Mouse (Mus musculus): Measurements from ENCODE around the gene Slc35f3. TPM values are rescaled to one million over a fixed set of nuclear protein-coding genes. Genes with fewer than 3 reads are reported as not detected.
A peak's percentile ranks its signal among the peaks of the same experiment; 100 is the strongest.

Slc35f3 gene
- total and polyA plus RNA-seq, 2 experiments from 2014 or later = 6.1 to 6.5 TPM

GRCm38 (mm10) chr8:126297284-126297845, 993 bp upstream of the Slc35f3 start:
- DNase-seq (ENCODE audit: low spot score) = peak; percentile 78
- no peaks in the 10 kb centered on the region for H3K36me3 ChIP-seq (ENCODE audit: insufficient read depth, low read length)
- no peak overlapping the region for H3K27ac ChIP-seq
- ATAC-seq = peak; percentile 33
- H3K9ac ChIP-seq (replicated peaks; ENCODE audit: low read length) = no peak overlapping the region
- no peaks in the 10 kb centered on the region for H3K27me3 ChIP-seq (ENCODE audit: insufficient read depth, low read length)
- H3K9me3 ChIP-seq (ENCODE audit: low read length) = no peaks in the 10 kb centered on the region
- no peak overlapping the region for H3K4me3 ChIP-seq (ENCODE audit: low read length)
- TF ChIP-seq CTCF (IDR thresholded peaks at IDR 0.05; ENCODE audit: low read depth) = peak; percentile 76
- H3K4me2 ChIP-seq (ENCODE audit: low read depth, low read length) = no peak overlapping the region
- 0 out of 2 replicates have a peak, but pooled peaks cover 6% of the 10 kb centered on the region for H3K4me1 ChIP-seq (ENCODE audit: insufficient read depth, low read length)
- WGBS = 43% methylated on average over 1 of the region's 1 CpGs

- no peak for DNase-seq (ENCODE audit: low spot score)
- WGBS = 29% methylated on average over 7 of the region's 7 CpGs
- peak; percentile 11; the same call in 1 of the 2 replicates for ATAC-seq
- no peak for TF ChIP-seq CTCF (IDR thresholded peaks at IDR 0.05; ENCODE audit: low read depth)
- peak overlapping the region; percentile 54 for H3K4me3 ChIP-seq (ENCODE audit: low read length)
- no peaks in the 10 kb centered on the region for H3K27me3 ChIP-seq (ENCODE audit: insufficient read depth, low read length)
- no peaks in the 10 kb centered on the region for H3K9me3 ChIP-seq (ENCODE audit: low read length)
- H3K4me1 ChIP-seq (ENCODE audit: insufficient read depth, low read length) = 0 out of 2 replicates have a peak, but pooled peaks cover 6% of the 10 kb centered on the region
- H3K4me2 ChIP-seq (ENCODE audit: low read depth, low read length) = peak overlapping the region; percentile 82
- no peaks in the 10 kb centered on the region for H3K36me3 ChIP-seq (ENCODE audit: insufficient read depth, low read length)
- peak overlapping the region; percentile 70; the same call in 1 of the 2 replicates for H3K9ac ChIP-seq (replicated peaks; ENCODE audit: low read length)
- no peak overlapping the region for H3K27ac ChIP-seq
Observed at GRCm38 (mm10) chr8:126299333-126299732, 975 bp downstream of the Slc35f3 start.

- Histone ChIP-seq H3K4me1 (ENCODE audit: insufficient read depth, low read length) (0 out of 2 replicates have a peak, but pooled peaks cover 6% of the 10 kb centered on the region), H3K9ac (replicated peaks; ENCODE audit: low read length) (no peak overlapping the region), H3K9me3 (ENCODE audit: low read length) (no peaks in the 10 kb centered on the region), H3K27ac (no peak overlapping the region), H3K36me3 (ENCODE audit: insufficient read depth, low read length) (no peaks in the 10 kb centered on the region), H3K4me3 (ENCODE audit: low read length) (no peak overlapping the region), H3K27me3 (ENCODE audit: insufficient read depth, low read length) (no peaks in the 10 kb centered on the region), H3K4me2 (ENCODE audit: low read depth, low read length) (peak overlapping the region; percentile 82; the same call in 1 of the 2 replicates)
- no peak for ATAC-seq
- no peak for TF ChIP-seq CTCF (IDR thresholded peaks at IDR 0.05; ENCODE audit: low read depth)
- 81% methylated on average over 5 of the region's 5 CpGs for WGBS
- no peak for DNase-seq (ENCODE audit: low spot score)
Observed at GRCm38 (mm10) chr8:126300350-126300749, 2.0 kb downstream of the Slc35f3 start.

GRCm38 (mm10) chr8:126301580-126301979, 3.2 kb downstream of the Slc35f3 start:
- no peak overlapping the region for H3K27ac ChIP-seq
- no peaks in the 10 kb centered on the region for H3K27me3 ChIP-seq (ENCODE audit: insufficient read depth, low read length)
- WGBS = 55% methylated on average over 6 of the region's 6 CpGs

GRCm38 (mm10) chr8:126307164-126307563, 8.8 kb downstream of the Slc35f3 start:
- Histone ChIP-seq H3K36me3 (ENCODE audit: insufficient read depth, low read length) (no peaks in the 10 kb centered on the region), H3K4me3 (ENCODE audit: low read length) (no peak overlapping the region), H3K27ac (0 out of 2 replicates have a peak overlapping the region, but pooled peaks have one; percentile 70), H3K27me3 (ENCODE audit: insufficient read depth, low read length) (no peaks in the 10 kb centered on the region), H3K9me3 (ENCODE audit: low read length) (no peaks in the 10 kb centered on the region), H3K4me2 (ENCODE audit: low read depth, low read length) (no peak overlapping the region), H3K9ac (replicated peaks; ENCODE audit: low read length) (no peak overlapping the region), H3K4me1 (ENCODE audit: insufficient read depth, low read length) (peaks cover 7% of the 10 kb centered on the region; the same call in 1 of the 2 replicates)
- no peak for TF ChIP-seq CTCF (IDR thresholded peaks at IDR 0.05; ENCODE audit: low read depth)
- WGBS = 71% methylated on average over 9 of the region's 9 CpGs
- ATAC-seq (no peak), DNase-seq (ENCODE audit: low spot score) (no peak)

More at GRCm38 (mm10) chr8:126301580-126301979, 3.2 kb downstream of the Slc35f3 start:
- H3K4me1 ChIP-seq (ENCODE audit: insufficient read depth, low read length) = 0 out of 2 replicates have a peak, but pooled peaks cover 6% of the 10 kb centered on the region
- H3K4me3 ChIP-seq (ENCODE audit: low read length) = no peak overlapping the region
- DNase-seq (ENCODE audit: low spot score) = no peak
- no peak for TF ChIP-seq CTCF (IDR thresholded peaks at IDR 0.05; ENCODE audit: low read depth)
- no peaks in the 10 kb centered on the region for H3K36me3 ChIP-seq (ENCODE audit: insufficient read depth, low read length)
- no peak overlapping the region for H3K9ac ChIP-seq (replicated peaks; ENCODE audit: low read length)
- no peaks in the 10 kb centered on the region for H3K9me3 ChIP-seq (ENCODE audit: low read length)
- H3K4me2 ChIP-seq (ENCODE audit: low read depth, low read length) = no peak overlapping the region
- ATAC-seq = no peak

- no peak overlapping the region for H3K9ac ChIP-seq (replicated peaks; ENCODE audit: low read length)
- DNase-seq (ENCODE audit: low spot score) (peak; percentile 91), ATAC-seq (peak; percentile 91)
- no peak overlapping the region for H3K4me2 ChIP-seq (ENCODE audit: low read depth, low read length)
- peaks cover 7% of the 10 kb centered on the region; the same call in 1 of the 2 replicates for H3K4me1 ChIP-seq (ENCODE audit: insufficient read depth, low read length)
- H3K27ac ChIP-seq = peak overlapping the region; percentile 70
- peak; percentile 17; the same call in 1 of the 2 replicates for TF ChIP-seq CTCF (IDR thresholded peaks at IDR 0.05; ENCODE audit: low read depth)
- H3K4me3 ChIP-seq (ENCODE audit: low read length) = no peak overlapping the region
- 17% methylated on average over 1 of the region's 1 CpGs for WGBS
- H3K9me3 ChIP-seq (ENCODE audit: low read length) = no peaks in the 10 kb centered on the region
- no peaks in the 10 kb centered on the region for H3K27me3 ChIP-seq (ENCODE audit: insufficient read depth, low read length)
- no peaks in the 10 kb centered on the region for H3K36me3 ChIP-seq (ENCODE audit: insufficient read depth, low read length)
Observed at GRCm38 (mm10) chr8:126309015-126309414, 10.7 kb downstream of the Slc35f3 start.

- H3K27ac ChIP-seq = no peak overlapping the region
- no peaks in the 10 kb centered on the region for H3K9me3 ChIP-seq (ENCODE audit: low read length)
- H3K4me1 ChIP-seq (ENCODE audit: insufficient read depth, low read length) = no peaks in the 10 kb centered on the region
- H3K9ac ChIP-seq (replicated peaks; ENCODE audit: low read length) = no peak overlapping the region
- no peaks in the 10 kb centered on the region for H3K36me3 ChIP-seq (ENCODE audit: insufficient read depth, low read length)
- 52% methylated on average over 2 of the region's 2 CpGs for WGBS
- H3K27me3 ChIP-seq (ENCODE audit: insufficient read depth, low read length) = no peaks in the 10 kb centered on the region
- ATAC-seq (no peak), DNase-seq (ENCODE audit: low spot score) (no peak)
- no peak overlapping the region for H3K4me2 ChIP-seq (ENCODE audit: low read depth, low read length)
- TF ChIP-seq CTCF (IDR thresholded peaks at IDR 0.05; ENCODE audit: low read depth) = no peak
- H3K4me3 ChIP-seq (ENCODE audit: low read length) = no peak overlapping the region
Observed at GRCm38 (mm10) chr8:126324931-126325330, 26.6 kb downstream of the Slc35f3 start.
